11 mouse cellular contexts compared by ENCODE assay signal in the genomic region with DNA sequence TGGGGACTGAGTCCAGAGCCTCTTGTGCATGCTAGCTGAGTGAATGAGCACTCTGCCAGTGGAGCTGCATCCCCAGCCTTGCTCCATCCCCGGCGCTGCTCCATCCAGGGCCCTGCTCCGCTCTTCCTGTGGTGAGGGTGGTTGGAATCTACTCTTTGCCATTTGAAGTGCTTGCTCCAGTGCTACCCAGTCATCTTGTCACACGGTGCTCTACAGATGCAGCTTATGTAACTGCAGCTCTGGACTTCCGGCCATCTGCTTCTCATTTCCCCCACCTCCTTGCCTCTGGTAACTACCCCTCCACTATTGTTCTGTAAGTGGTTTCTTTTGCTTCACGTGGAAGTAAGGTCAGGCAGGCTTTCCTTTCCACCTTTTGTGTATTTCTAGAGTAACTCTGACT. TPM values are rescaled to one million over a fixed set of nuclear protein-coding genes. Genes with fewer than 3 reads are reported as not detected.
DNase-seq lines count a peak whose midpoint lies in the region; ATAC-seq lines count a peak whose summit lies in the region.
"Had no signal": no experiment of that assay in that cellular context is flagged by ENCODE, and none has a peak within 500 bp of the region (broad histone marks: within the 10 kb centered on the region; RNA-seq: fewer than 3 reads in every experiment).

No protein-coding gene starts in this region.

- H3K9ac ChIP-seq in hindbrain, embryonic 11.5 days (ENCODE audit: low read depth, low read length) = no peak overlapping the region
- no peak overlapping the region for H3K9ac ChIP-seq in hindbrain, embryonic 12.5 days
- no peak overlapping the region for H3K9ac ChIP-seq in neural tube, embryonic 15.5 days (replicated peaks)

- H3K9me3 ChIP-seq in hindbrain, embryonic 11.5 days (ENCODE audit: control insufficient read depth, low read length) = no peaks in the 10 kb centered on the region
- H3K9me3 ChIP-seq in hindbrain, embryonic 12.5 days (replicated peaks) = no peaks in the 10 kb centered on the region
- H3K9me3 ChIP-seq in neural tube, embryonic 15.5 days (replicated peaks) = no peaks in the 10 kb centered on the region
- H3K9me3 ChIP-seq: G1E had no signal

- WGBS in hindbrain, embryonic 11.5 days = 64% methylated on average over 6 of the region's 6 CpGs
- 71% methylated on average over 6 of the region's 6 CpGs for WGBS in hindbrain, embryonic 12.5 days
- 73% methylated on average over 6 of the region's 6 CpGs for whole genome bisulfite sequencing in neural tube, embryonic 15.5 days

- no peak for ATAC-seq in hindbrain, embryonic 11.5 days (ENCODE audit: low FRiP score)
- ATAC-seq in hindbrain, embryonic 12.5 days (ENCODE audit: low FRiP score) = no peak
- no peak for ATAC-seq in neural tube, embryonic 15.5 days (ENCODE audit: low FRiP score)
- no peak for ATAC-seq in CD4-positive, CD25-positive, alpha-beta regulatory T cell, adult 4 months

- no peaks in the 10 kb centered on the region for H3K36me3 ChIP-seq in hindbrain, embryonic 11.5 days (ENCODE audit: control insufficient read depth, insufficient read depth, low read length)
- no peaks in the 10 kb centered on the region for H3K36me3 ChIP-seq in hindbrain, embryonic 12.5 days
- no peaks in the 10 kb centered on the region for H3K36me3 ChIP-seq in neural tube, embryonic 15.5 days
- H3K36me3 ChIP-seq: G1E had no signal

- no peak overlapping the region for H3K27ac ChIP-seq in hindbrain, embryonic 11.5 days (ENCODE audit: low read depth, low read length)
- no peak overlapping the region for H3K27ac ChIP-seq in hindbrain, embryonic 12.5 days
- H3K27ac ChIP-seq in neural tube, embryonic 15.5 days (replicated peaks) = no peak overlapping the region

- intact Hi-C loops in left cerebral cortex, postnatal 4 days (cut with DNase I) = no loop called here

- DNase-seq in hindbrain, embryonic 11.5 days (ENCODE audit: low spot score) = peak; percentile 13
- peak; percentile 31 for DNase-seq in 3T3-L1 (ENCODE audit: low read depth, low spot score)
- peak; percentile 56 for DNase-seq in embryo, embryonic 11 days
- peak; percentile 5 for DNase-seq in lung, postnatal 14 days
- no peak for DNase-seq in left cerebral cortex, postnatal 4 days
- DNase-seq: gastrocnemius, postnatal 36 days had no signal

- H3K4me3 ChIP-seq in hindbrain, embryonic 11.5 days (ENCODE audit: low read depth, low read length) = no peak overlapping the region
- no peak overlapping the region for H3K4me3 ChIP-seq in hindbrain, embryonic 12.5 days
- H3K4me3 ChIP-seq in neural tube, embryonic 15.5 days (replicated peaks) = no peak overlapping the region

- H3K4me1 ChIP-seq in hindbrain, embryonic 11.5 days (replicated peaks; ENCODE audit: control insufficient read depth, insufficient read depth, low read length) = no peaks in the 10 kb centered on the region
- peaks cover 2% of the 10 kb centered on the region; the same call in 1 of the 2 replicates for H3K4me1 ChIP-seq in hindbrain, embryonic 12.5 days
- peaks cover 6% of the 10 kb centered on the region for H3K4me1 ChIP-seq in neural tube, embryonic 15.5 days

- H3K4me2 ChIP-seq in hindbrain, embryonic 11.5 days (replicated peaks; ENCODE audit: low read depth, low read length) = no peak overlapping the region
- H3K4me2 ChIP-seq in hindbrain, embryonic 12.5 days (replicated peaks) = no peak overlapping the region
- H3K4me2 ChIP-seq in neural tube, embryonic 15.5 days = no peak overlapping the region

- H3K27me3 ChIP-seq in hindbrain, embryonic 11.5 days (ENCODE audit: control insufficient read depth, insufficient read depth, low read length) = no peaks in the 10 kb centered on the region
- no peaks in the 10 kb centered on the region for H3K27me3 ChIP-seq in hindbrain, embryonic 12.5 days
- 0 out of 2 replicates have a peak, but pooled peaks cover 3% of the 10 kb centered on the region for H3K27me3 ChIP-seq in neural tube, embryonic 15.5 days (replicated peaks)

RNA-seq across cellular contexts. Expression of a gene that starts 3.7 kb away (rescaled TPM):
- polyA plus RNA-seq in hindbrain, embryonic 11.5 days (2014; fragmentation: Nextera tagmentation; extraction: Ambion mirVana) = 0.22 TPM in 1 of 2 replicates, not detected in the other
- polyA plus RNA-seq in hindbrain, embryonic 12.5 days (2016; fragmentation: Nextera tagmentation; extraction: Ambion mirVana) = not detected in 2 replicates
- not detected for total RNA-seq in left cerebral cortex, postnatal 4 days (2021)
- polyA plus RNA-seq in neural tube, embryonic 15.5 days (2015; fragmentation: Nextera tagmentation; extraction: Ambion mirVana) = 0.19 TPM in 1 of 2 replicates, not detected in the other
- polyA plus RNA-seq in CD4-positive, CD25-positive, alpha-beta regulatory T cell, adult 4 months (2017; shearing (Covaris generic)) = not detected
- total RNA-seq: G1E; gastrocnemius, postnatal 36 days had no signal
- polyA plus RNA-seq: G1E; neural tube, embryonic 11.5 days had no signal

RNA-seq across cellular contexts. Expression of a gene that starts 5.4 kb away (rescaled TPM):
- polyA plus RNA-seq in hindbrain, embryonic 11.5 days (2014; fragmentation: Nextera tagmentation; extraction: Ambion mirVana) = 10.3 and 15.3 TPM in 2 replicates
- 19.0 and 19.2 TPM in 2 replicates for polyA plus RNA-seq in hindbrain, embryonic 12.5 days (2016; fragmentation: Nextera tagmentation; extraction: Ambion mirVana)
- 10 to 100 TPM; 46.2 to 46.6 TPM for total RNA-seq in left cerebral cortex, postnatal 4 days (2021)
- polyA plus RNA-seq in neural tube, embryonic 15.5 days (2015; fragmentation: Nextera tagmentation; extraction: Ambion mirVana) = 17.7 and 18.7 TPM in 2 replicates
- 10 to 100 TPM; 11.7 to 16.1 TPM for polyA plus RNA-seq in CD4-positive, CD25-positive, alpha-beta regulatory T cell, adult 4 months (2017; shearing (Covaris generic))
